Mouse (Mus musculus) skeletal muscle tissue, adult 2 months (tissue): Measurements from ENCODE around the gene Metap1d.
A peak's percentile ranks its signal among the peaks of the same experiment; 100 is the strongest.

Source experiments
- DNase-seq: peaks from one replicate; pipeline ENCODE4 v3.0.0-alpha.2; 2012; ENCODE audit warnings: low read depth, low spot score

Metap1d gene

DNA sequence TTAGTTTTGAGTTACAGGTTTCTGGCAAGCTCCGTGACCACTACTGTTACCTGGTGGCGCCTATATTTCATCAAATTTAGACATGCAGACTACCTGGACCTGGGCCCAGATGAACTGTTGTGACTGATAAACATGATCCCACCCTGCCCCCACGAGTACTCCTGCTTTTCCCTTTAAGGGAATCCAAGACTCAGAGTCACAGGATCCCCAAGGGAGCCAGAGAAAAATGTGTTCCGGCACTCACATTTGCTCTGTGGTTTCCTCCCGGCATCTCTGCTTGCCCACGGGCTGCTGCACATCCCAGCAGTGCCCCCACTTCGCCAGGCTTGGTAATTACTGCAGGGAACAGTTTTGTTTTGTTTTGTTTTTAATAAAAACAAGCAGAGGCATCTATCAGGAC lies 21.3 kb downstream of the Metap1d start:
- DNase-seq: peak; percentile 7

DNA sequence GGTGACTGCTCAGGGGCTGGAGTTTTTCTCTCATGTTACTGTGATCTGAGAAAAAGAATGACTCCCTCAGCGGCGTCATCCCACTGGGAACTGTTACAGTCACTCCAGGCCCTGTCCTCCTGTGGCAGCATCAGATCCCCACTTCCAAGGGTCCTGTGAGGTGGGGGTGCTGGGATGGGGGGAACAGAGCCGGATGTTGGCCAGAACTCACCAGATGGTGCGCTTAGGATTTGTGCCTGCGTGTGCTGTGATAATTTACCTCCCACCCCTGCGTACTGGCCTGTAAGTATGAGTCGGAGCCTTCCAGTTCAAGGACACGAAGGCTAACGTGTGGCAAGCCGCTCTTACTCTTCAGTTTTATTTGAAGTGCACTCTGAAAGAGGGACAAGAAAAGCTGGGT lies 22.2 kb downstream of the Metap1d start:
- DNase-seq: no peak

DNA sequence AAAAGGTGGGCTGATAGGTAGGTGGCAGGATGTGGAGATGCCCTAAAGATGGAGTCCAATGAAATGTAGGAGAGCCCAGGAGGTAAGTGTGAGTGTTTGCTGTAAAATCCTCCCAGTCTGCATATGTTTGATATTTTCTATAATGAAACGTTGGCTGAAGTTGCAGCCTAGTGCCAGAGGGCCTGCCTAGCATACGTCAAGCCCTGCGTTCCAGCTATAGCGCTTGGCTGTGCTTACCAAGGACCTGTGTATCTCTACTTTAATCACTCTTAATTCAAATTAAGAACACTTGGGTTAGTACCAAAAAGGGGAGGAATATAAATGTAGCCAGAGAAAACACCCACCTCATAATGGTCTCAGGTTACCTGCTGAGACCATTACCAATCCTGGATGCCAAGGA lies 22.7 kb downstream of the Metap1d start:
- DNase-seq: no peak

DNA sequence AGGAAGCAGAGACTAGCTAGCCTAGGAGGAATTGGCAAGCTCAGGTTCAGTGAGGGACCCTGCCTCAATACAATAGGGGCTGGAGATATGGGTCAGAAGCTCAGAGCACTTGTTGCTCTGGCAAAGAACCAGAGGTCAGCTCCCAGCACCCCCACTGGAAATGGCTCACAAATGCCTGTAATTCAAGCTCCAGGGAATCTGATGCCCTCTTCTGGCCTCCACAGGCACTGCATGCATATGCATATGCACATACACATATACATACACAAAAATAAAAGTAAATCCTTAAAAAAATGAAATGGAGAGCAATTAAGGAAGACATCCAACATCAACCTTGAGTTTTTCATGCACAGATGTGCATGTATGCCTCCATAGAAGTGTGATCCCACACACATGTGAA lies 24.7 kb downstream of the Metap1d start:
- DNase-seq: no peak

DNA sequence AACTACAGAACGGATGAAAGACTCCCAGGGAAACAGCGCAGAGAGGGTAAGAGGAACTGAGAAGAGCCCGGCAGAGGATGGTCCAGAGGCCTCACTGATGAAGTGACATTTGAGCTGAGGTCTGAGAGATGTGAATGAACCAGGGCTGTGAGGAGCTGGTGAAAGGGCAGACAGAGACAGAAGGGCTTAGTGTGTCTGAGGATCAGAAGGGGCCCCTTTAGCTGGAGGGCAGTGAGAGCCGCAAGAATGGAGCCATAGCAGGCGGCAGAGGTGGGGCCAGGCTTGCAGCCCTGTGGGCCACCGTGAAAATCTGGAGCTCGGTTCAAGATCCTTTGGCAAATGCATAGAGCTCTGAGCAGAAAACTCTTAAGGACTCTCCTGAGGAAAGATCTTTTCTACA lies 26.8 kb downstream of the Metap1d start:
- DNase-seq: no peak

DNA sequence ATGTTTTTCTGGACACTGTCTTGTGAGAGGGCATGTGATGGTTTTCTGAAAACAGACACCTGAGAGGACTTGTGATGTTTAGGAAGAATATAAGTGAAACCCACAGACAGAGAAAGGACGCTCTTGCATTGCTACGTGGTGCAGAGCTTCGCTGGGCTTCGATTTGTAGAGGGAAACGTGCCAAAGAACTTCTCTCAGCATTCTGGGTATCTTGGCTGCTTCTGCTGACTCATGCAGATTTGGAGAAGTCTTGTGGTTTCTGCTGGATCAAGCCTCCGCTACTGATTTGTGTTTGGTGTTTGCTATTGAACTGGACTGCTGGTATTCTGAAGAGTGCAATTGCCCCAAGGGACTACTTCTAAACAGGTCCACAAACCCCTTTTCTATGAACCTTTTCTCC lies 28.7 kb downstream of the Metap1d start:
- no peak for DNase-seq

DNA sequence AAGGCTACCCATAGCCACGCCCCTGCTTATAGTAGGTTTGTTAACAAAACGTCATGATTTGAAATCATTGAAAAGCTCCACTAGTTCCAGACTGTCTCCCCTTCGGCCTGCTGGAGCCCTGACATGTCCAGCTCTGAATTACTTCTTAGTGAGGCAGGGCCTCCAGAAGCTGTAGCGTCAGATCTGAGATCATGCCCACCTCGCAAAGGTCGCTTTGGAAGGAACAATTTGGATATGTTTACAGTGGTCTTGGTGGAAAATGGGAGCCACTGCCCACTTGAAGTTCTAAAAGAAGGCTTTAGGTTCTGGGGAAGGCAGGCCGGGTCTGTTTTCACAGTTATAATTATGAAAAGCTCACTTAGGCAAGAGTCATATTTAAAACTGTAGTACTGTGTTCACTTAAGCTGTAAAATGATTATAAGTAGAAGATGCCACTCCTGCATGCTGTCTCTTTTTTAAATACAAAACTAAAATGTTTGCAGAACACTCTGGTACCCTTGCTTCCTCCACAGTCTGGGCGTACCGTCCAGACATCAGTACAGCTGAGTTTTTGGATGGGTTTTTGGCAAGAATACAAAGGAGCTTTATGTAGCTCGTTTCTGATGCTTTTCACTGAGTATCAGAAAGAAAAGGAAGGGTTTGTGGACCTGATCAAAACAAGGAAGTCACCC lies 30.1 kb downstream of the Metap1d start:
- DNase-seq: no peak

DNA sequence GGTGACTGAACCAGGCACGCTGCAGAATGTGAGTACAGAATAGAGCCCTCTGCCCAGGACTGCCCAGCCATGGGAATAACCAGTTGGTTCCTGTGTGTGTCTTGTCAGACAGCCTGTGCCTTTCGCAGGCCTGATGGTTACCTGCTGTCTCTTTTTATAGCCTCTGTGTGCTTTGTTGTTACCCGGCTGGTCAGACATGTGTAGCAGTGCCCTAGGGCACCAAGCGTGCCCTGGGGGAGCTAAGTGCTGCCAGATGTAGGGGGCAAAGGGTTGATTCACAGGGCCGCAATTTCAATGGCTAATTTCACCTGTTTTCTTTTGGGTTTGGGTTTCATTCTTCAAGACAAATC lies 30.6 kb downstream of the Metap1d start:
- no peak for DNase-seq

DNA sequence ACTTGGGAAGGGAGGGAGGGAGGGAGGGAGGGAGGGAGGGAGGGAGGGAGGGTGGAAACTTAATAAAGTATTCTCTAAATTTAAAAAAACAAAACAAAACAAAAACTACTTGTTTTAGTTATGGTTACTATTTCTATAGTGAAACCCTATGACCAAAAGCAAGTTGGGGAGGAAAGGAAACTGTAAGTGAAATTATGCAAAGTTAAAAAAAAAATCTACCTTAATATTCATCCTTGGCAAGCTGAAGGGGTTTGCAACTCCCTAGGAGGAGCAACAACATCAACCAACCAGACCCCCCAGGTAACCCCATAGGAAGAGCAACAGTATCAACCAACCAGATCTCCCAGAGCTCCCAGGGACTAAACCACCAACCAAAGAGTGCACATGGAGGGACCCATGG lies 38.2 kb downstream of the Metap1d start:
- DNase-seq: no peak

DNA sequence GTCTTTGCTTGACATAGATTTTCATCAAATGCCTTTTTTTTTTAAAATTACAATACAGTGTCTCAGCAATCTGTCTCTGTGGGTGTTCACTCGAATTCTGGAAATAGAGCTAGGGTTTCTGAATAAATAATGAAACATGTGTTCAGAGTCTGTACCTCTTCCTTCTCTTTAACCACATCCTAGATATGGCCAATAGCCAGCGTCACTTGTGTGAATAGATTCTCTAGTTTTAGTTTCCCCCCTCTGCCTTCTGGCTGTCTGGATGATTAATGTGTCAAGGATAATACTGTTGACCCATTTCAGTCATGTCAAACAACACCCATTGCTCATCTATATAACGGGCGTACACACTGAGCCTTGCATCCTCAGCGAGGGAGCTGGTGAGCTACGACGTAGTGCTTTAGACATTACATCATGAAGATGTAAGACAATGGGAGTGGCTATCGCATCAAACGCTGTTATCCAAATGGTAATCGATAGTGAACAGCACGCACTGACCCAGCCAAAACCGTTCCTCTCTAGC lies 40.1 kb downstream of the Metap1d start:
- no peak for DNase-seq

DNA sequence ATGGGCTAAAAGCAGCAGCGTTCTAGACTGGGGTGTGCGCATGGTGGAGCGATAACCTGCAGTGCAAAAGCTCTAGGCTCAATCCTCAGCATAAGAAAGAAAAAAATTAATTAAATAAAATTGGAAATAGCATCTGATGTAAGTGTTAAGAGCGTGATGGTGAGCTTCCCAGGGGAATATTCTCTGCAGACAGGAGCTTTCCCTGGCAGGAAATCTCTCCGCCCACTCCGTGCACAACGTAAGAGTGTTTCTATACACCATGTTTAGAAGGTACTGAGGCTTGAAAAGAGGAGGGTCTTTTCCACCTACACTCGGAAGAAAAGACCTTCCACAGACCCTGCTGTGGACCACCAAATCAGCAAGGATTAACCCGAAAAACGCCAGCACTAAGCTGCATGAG lies 41.4 kb downstream of the Metap1d start:
- no peak for DNase-seq

DNA sequence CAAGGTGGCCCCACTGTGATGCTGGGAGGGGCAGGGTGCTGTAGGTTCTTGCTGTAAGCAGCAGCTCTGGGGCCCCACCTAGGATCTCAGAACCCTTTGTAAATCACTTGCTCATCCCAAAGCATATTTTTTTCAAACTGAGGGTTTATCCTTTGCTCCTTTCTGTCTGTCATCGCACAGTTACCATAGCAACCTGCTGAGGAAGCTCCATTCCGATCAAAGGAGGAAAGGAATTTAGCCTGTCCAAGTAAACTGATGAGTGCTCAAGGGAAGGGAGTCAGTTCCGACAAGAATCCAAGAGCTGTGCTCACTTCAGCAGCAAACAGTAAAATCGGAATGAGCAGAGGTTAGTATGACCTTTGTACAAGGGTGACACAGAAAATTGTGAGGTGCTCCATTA lies 41.9 kb downstream of the Metap1d start:
- no peak for DNase-seq

DNA sequence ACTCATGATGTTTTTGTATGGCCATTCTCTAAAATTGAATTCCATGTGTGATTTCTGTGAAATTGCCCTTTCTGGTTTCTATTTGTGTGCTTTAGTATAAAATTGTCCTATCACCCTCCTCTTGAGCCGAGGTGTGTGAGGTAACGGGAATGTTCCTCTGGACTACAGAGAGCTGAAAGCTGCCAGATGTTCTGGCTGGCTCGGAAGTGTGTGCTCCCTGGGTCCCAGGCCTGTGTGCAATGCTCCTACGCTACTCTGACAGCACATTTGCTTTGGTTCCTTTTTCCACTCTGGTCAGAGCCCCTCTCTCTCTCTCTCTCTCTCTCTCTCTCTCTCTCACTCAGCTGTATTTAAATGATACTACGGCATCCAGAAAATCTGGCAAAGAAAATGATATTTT lies 44.1 kb downstream of the Metap1d start:
- DNase-seq: no peak

DNA sequence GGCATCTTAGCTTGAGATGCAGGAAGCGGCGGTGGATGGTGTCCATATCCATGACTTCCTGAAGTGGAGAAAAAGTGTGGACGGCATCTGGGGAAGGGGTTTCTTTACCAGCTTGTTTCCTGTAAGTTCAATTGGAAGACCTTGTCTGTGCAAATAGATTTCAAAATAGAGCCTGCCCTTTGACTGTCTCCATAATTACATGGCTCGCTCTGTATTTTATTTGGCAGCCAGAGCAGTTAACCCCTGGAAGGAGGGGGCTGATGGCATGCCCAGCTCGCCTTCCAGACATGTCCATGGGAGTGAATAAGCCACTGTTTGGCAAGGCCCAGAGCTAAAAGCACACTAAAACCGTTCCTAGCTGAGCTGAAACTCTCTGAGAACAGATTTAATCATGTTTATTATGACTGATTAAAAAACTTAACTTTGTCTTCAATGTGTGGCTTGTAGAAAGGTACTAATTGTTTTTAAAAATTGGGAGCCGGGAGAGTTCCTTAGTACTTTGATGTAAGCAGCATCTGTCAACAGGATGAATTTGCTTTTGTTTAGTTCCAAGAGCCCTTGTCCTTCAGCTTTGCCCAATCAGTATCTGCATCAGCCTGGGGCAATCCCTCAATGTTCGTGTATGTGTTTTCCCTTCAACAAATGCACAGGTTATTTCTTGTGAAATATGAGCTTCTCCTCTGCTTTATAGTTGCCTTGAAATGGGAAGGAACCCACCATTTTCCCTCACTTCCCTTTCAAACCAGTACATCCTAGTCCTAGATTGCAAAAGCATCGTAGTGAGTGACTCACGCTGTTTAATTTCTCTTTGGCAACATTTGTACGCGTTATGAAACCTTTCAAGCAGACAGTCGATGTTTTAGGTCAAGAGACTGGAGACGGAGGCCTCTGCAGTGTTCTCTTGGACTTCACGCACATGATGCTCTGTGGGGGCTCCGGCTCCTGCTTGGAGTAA lies 46.5 kb downstream of the Metap1d start:
- peak; percentile 11 for DNase-seq

DNA sequence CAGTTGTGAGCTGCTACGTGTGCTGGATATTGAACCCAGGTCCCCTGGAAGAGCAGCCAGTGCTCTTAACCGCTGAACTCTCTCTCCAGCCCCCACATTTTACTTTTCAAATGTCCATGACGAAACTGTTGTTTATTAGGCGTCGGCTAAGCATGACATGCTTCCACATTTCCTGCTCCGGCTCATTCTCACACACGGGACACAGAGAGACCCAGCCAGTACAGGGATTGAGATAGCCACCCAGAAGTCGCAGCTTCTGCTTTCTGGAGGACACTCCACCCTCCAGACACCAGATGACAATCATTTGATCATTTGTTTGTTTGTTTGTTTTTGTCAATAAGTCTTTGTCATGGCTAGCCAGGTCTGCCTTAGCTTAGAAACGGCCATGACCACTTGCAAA lies 51.8 kb downstream of the Metap1d start:
- no peak for DNase-seq

DNA sequence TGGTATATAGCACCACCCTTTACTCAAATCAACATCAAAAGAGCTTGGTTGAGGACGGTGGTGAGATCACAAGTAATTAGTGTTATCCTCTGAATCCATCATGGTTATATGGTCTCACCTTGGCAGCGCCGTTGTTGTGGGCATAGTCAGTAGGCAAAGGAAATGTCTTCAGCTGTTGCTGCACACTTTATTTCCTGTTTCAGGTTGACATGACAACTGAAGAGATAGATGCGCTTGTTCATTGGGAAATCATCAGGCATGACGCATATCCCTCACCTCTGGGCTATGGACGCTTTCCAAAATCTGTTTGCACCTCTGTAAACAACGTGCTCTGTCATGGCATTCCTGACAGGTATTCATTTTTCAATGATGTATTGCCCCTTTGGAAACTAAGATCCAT lies 58.1 kb downstream of the Metap1d start:
- DNase-seq: no peak

DNA sequence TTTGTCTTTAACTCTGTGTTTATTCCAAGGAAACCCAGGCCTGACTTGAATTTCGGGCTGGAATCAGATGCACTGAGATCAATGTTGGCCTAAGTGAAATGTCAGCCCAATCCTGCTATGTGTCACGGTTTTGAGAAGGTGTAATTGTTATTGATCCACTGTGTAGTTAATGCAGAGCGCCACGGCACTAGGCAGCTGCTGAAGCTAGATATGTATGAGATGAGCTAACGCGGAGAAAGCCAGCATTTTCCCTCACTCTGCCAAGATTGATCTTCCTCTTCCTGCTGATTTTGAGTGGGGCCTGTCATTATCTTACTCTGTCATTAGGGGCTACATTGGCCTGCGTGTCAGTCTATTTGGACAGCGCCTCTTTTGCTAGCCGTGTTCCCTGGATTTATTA lies 59.2 kb downstream of the Metap1d start:
- no peak for DNase-seq

DNA sequence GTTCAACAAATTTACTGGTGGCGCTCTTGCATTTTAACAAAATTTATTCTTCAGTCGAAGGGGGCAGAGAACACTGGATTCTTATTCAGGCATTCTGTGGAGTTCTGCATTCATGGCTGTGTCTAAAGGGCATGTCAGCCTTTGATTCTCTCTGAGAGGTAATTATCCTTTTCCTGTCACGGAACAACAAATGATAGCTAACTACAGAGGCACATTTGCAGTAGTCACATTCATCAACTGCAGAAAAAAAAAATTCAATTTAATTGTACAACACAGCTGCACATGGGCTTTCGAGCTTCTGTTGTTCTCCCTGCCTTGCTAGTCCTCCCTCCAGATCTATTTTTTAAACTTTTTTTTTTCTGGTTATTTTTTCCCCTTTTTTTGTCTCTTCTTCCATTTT lies 63.9 kb downstream of the Metap1d start:
- no peak for DNase-seq

DNA sequence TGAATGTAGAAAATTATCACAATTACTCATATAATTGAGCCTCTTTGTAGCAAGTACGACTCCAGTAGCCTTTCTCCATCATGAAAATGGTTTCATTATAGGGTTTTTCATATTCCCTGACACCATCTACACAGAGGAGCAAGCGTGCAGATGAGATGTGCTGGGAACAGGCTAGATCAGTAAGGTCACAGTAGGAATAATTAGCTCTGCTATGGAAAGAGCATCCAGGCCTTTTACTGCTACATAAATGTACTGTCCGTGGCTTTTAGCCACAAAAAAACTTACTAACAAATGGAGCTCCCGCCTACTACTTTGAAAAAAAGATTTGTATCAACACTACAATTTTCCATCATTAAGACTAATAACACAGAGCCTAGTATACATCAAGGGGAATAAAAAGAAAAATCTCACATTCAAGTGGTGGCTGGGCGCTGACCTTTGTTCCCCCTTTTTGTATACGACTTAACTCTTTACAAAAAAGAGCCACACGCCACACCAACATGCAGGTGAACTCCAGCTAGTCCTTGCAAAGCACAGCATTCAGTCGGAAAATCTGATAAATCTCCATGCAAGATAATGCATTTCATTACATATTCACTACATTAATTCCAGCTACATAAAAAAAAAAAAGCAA lies 64.5 kb downstream of the Metap1d start:
- no peak for DNase-seq

DNA sequence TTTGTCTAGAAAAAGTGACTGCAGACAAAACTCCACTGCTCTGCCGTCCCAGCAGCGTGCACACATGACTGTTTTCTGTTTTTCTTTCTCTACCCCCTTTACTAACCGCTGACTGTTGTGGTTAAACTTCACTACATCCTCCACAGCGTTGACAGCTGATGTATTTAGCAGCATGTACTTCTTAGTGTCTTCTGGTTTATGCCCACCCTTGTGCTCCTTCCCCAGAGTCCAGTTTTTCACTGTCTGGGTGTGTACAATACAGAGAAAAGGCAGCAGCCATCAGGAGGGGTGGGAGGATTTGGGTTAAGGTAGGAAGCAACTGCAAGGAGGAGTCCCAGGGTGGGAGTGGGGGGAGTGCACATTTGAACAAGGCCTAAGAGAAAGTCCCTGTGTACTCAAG lies 69.8 kb downstream of the Metap1d start:
- DNase-seq: no peak

DNA sequence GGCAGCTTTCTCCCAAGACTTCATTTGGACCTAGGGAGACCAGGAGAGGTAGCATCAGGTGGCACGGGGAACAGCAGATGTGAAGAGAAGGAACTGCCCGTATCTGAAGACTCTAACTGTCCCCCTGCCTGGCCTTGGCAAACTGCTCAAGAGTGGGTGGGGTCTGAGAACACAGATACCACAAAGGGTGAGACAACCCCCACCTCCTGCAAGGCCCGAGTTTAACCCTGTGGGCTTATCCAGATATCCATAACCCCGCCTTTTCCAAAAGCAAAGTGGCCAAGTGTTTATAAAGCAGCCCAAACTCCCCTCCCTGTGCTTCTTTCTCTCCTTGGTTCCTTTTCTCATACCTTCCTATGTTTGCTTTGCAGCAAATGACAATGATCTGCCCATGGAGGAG lies 70.4 kb downstream of the Metap1d start:
- no peak for DNase-seq

DNA sequence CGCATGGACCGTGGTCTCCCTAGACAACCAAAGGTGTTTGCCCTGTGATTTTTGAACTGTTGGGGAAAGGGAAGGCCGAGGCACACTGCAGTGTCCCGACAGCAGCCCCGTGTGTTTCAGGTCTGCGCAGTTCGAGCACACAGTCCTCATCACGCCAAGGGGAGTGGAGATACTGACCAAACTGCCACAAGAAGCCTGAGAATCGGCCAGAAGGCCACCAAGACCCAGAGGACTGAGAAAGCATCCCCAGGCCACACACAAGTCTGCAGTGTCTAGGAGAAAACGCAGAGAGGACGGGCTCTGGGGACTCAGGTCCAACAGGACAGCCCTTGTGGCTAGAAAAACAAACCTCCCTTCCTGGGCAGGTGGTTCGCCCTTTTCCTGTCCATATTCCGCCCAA lies 71.7 kb downstream of the Metap1d start:
- DNase-seq: no peak
